Mouse (Mus musculus) layer of hippocampus, postnatal 14 days (tissue): Measurements from ENCODE around the gene Chga. TPM values are rescaled to one million over a fixed set of nuclear protein-coding genes. Genes with fewer than 3 reads are reported as not detected.

ENCODE experiments used
- DNase-seq, 2 experiments: peaks; one replicate each; pipeline ENCODE4 v3.0.0; 2021 to 2022; ENCODE audit warnings: low spot score in 2 of 2, mixed read lengths in 1 of 2
- total RNA-seq, 2 experiments: library from RNA; stranded (reverse); gene quantifications; 2 replicates each; pipeline ENCODE4 v1.2.3; 2021

The Chga gene
- total RNA-seq, 2 experiments from 2014 or later, result 151 to 154 TPM

DNA sequence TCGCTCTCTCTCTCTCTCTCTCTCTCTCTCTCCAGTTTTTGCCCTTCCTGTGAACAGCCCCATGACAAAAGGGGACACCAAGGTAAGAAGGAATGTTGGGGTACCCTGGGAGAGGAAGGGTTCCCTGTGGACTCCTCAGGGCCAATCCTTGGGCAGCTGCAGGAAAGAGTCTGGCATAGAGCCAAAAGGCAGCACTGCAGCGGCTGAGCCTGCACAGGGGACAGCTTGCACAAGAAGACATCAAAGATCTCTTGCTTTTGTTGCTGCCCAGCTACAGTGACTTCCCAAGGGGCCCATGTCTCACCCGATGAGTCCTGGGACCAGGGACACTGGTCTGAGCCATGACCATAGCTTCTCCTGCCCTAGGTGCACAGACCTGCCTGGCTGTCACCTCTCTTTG is 1.1 kb downstream of the Chga start:
- DNase-seq, result no peak

DNA sequence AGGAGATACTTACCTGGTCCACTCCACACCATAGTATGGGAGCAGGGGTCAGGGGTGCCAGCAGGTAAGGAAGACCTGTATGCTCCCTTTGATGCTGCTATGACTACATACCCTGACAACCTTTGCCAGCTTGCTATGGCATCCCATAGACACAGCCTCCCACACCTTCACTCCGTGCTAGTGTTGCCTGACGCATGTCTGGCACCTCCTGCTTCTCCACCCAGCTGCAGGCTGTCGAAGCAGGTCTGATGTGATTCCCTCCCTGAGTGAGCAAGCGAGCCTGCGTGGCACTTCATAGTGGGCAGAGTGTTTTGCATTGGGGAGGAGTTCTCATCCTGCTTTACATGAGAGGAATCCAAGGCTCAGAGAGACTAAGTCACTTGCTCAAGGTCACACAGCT is 2.6 kb downstream of the Chga start:
- DNase-seq, result no peak

DNA sequence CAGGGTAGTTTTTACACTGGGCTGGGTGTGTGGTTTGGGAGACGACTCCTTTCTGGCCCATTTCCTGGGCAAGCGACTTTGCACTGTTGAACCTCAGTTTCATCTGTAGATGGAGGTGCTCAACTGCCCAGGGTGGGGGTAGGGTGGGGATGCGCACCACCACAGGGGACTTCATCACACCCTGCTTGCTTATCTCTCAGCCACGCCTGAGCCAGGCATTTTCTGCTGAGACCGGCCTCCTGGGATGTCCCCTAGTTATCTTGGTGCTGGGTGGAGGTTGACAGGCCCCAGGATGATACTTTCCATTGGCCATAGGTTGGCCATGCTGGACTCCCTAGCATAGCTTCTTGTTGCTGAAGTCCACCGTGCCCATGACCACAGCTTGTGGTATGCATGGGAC is 10.3 kb downstream of the Chga start:
- DNase-seq, result no peak

DNA sequence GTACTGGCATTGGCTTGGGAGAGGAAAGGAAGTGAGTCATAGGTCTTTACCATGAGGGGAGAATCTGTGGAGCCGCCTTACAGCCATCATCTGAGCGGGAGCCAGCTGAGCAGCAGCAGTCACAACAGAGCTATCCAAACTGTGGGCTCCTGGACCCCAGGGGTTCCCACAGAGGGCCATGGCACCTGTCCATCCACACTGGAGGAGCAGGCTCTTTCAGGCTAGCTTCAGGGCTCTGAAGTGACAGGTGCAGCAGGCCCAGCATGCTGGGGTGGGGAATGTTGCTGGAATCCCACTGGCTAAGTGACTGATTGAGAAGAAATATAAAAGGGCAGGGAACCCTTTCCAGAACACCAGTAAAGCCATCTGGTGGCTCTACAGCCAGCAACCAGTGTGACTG is 12.2 kb downstream of the Chga start:
- no peak for DNase-seq

DNA sequence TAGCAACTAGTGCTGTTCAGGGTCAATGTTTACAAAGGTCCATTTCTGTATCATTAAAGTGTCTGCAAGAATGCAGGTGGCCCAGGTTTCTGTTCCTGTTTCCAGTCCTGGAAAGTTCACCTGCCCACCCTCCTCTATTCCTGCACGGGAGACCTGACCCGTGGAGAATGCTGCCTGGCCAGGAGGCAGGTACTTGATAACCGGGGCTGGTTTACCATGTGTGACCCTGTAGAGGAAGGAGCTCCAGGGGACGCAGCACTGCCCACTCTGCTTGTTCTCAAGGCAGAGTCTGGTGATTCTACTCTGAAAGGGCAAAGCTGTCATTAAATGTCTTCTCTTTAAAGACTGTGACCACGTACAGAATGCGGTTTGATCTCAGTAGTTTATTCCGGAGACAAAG is 13.4 kb downstream of the Chga start:
- no peak for DNase-seq

DNA sequence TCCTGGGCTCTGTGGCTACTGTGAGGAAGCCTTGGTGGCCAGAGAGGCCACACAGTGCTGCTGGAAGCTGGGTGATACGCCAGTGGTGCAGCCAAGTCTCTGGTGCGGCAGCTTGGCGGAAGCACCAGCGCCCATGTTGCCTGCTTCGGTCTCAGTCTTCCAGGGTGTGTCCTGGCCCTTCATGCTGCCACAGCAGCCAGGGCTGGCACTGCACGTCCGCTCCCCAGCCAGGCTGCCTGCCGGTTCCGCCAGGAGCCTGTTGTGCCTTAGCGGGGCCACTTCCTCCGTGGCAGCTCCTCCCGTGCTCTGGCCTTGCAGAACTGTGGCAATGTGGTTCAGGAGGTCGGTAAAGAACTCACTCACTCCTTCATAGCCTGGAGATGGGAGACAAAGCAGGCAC is 15.3 kb downstream of the Chga start:
- DNase-seq, result no peak

DNA sequence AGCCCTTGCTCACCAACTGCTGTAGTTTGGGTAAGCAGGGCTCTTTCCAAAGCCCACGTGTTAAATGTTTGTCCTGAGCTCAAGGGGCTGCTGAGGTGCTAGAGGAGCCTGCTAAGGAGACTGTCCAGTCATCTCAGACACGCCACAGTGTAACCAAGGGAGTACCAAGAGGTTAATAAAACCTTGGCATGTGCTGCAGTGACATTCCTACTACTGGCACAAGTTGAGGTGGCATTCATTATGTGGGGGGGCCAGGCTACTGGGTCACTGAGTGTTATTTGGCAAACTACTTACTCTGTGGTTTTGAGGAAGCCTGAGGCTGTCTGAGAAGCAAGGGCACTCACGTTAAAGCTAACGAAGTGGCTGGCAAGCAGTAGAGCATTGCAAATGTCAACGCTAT is 16.0 kb downstream of the Chga start:
- no peak for DNase-seq

DNA sequence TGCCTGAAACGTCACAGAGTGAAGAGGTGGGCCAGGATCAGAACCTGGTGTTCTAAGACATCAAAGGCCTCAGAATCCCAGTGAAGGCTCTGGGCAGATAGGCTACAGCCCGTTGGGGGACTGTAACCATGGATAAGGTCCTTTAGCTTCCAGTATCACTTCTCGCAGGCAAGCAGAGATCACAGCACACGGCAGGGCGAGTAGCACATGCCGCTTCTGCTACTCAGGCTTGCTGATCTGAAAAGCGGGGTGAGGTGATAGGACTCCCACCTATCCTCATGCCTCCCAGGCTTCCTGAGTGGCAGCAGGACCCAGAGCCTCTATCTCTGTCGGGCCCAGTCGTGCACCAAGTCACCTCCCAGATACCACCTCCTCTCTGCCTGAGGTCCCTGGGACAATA is 16.9 kb downstream of the Chga start:
- DNase-seq, result no peak

DNA sequence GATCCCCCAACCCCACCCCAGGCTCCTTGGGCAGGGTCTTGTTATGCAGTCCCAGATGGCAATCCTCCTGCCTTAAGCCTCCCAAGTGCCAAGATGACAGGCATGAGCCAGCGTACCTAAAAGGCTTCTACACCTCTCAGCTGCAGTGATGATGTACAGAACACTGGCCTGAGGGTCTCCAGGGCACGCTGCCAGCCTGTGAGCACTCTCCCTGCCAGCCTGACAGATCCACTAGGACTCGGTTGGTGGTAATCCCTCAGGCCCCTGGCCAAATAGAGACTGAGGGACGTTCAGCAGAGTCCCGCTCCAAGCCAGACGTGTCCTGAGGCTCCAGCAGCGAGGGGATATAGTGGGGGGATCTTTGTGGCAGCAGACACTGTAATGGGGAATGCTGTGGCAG is 18.3 kb downstream of the Chga start:
- DNase-seq, result no peak

DNA sequence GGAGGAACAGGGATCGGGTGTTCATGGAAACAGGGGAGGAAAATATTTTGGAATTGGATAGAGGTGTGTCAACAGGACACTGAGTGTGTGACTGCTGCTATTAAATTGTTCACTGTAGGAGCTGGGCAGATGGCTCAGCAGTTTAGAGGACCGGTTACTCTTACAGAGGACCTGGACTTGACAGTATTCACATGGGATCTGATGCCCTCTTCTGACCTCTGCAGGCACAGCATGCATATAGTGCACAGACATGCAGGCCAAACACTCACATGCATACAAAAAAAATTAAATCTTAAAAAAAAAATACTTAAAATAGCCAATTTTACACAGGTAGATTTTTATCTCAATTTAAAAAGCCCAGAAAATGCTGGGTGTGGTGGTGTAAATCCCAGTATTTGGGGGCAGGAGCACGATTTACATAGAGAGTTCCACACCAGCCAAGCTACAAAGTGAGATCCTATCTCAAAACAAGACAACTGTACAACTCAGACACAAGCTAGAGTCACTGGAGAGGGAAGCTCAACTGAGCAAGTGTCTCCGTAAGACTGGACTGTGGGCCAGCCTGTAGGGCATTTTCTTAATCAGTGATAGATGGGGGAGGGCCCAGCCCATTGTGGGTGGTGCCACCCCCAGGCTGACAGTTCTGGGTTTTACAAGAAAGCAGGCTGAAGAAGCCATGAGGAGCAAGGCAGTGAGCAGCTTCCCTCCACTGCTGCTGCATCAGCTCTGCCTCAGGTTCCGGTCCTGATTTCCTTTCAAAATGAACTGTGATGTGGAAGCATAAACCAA is 21.0 kb downstream of the Chga start:
- DNase-seq, result no peak

DNA sequence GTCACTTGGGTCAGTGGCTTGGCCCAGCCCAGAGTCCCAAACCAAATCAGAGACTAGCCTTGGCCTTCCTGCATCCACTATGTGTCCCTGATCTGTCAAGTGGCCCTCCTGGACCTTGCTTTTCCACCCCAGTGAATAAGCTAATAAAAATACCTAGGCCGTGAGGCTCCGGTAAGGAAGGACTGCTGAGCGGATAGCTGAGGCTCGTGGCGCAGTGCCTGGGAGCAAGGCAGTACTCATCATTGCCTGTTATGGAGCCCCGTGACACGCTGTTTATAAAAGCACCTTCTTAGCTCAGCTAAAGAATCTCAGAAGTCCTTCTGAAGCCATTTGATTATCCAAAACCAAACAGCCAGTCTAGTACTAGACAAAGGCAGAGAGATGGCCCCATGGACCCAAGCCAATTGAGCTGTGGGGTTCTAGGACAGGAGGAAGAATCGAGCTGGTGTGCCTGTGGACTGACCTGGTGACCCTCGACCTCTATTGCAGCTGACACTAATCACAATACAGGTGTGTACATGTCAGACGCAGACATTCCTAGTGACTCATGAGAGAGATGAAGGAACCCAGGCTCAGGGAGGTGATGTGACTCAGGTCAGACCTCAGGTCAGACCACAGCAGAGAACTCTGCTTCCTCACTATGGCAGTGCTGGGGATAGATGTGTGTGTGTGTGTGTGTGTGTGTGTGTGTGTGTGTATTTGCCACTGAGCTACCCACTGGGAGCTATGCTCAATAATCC is 22.1 kb downstream of the Chga start:
- no peak for DNase-seq

DNA sequence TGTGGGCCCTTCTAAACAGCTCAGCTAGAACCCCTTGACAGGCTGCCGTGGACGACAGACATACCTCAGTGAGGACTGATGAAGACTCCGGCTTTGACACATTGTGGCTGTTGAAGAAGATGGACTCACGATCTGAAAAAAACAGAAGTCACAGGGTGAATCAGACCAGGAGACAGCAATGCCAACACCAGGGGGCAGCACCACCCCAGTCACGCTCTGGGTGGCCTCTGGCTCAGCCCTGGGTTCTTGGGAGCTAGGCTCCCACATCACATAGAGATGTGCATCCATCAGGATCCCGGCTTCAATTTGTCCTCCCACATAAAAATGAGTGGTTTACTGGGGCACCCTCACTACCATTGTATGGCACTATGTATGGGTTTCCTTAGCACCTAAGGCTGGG is 24.3 kb downstream of the Chga start:
- peak; percentile 70 to 77 for DNase-seq

DNA sequence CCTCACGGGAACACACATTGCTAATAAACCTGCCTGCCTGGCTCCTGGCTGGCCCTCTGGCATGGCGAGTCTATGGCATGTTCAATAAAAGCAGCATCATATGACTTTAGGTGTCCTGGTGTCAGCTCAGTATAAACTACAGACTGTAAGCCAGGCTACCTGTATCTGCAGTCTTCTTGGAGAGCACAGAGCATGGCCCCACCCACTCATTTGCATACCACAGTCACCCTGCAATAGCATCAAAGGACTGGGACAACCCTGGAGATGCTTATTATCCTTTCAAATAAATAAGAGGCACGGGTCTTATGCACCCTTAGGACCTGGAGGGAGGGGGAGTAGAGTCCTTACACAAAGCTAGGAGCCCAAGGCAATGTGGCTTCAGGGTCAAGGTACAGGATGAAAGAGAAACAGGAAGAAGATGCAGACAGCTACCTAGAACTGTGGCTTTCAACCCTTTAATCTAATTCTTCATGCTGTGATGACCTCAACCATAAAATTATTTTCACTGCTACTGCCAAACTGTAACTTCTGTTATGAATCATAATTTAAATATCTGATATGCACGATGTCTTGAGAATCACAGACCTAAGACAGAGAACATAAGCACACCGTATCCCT is 26.9 kb downstream of the Chga start:
- no peak for DNase-seq

DNA sequence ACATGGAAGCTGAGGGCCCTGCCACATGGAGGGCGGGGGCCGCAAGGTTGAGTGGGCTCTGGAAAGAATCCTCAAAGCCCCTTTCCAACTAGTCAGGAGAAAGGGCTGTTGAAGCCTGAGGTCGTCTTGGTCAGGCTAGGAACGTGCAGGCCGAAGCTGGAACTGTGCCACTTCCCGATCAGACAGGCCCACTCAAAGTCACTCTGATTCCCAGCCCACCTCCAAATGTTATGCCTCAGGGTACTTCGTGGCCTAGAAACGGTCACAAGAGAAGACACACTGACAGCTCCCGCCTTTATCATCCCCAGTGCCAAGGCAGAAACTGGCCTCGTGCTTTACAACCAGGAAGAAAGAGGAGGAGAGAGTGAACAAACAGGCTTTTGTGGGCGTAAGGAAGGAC is 27.7 kb downstream of the Chga start:
- no peak for DNase-seq

DNA sequence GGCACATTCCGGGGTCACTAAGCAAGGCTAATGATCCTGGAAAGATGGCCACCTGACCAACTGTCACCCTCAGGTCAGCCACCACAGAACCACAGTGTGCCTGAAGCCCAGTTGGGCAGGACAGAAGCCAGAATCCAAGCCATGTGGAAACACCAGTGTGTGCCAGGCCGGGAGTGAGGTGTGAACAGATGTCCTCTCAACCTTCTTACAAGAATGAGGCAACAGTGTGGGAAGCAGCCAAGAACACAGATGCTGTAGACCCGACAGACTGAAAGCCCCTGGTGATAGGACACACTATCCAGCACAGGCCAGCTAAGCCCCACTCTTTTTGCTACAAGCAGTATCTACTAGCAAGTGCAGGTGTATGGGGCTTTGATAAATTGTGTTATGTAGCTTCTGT is 30.6 kb downstream of the Chga start:
- DNase-seq, result peak; percentile 31 to 55

DNA sequence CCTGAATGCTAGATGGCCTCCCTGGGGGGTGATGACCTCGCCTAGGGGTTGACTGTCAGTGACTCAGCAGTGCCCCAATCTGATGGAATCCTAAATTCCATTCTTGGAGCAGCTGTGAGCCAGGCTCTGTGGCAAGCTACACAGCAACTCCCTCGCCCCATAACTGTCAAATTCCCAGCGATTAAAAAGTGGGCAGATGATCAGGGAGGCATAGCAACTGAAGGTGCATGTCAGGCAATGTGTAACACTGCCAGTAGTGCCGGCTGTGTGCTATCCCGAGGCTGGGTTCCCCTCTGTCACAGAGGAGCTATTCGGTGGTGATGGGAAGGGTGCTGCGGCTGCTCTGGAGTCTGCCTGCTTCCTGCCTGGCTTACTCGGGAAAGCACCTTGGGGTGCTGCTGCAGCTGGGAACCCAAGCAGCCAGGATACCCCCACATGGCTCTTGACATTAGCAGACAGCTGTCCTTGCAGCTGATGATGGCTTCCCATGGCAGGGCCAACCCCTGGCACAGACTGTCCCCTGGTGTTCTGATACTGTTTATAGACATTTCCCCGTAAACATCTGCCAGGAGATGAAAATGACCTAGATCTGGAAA is 31.6 kb downstream of the Chga start:
- peak; percentile 60 to 79 for DNase-seq

DNA sequence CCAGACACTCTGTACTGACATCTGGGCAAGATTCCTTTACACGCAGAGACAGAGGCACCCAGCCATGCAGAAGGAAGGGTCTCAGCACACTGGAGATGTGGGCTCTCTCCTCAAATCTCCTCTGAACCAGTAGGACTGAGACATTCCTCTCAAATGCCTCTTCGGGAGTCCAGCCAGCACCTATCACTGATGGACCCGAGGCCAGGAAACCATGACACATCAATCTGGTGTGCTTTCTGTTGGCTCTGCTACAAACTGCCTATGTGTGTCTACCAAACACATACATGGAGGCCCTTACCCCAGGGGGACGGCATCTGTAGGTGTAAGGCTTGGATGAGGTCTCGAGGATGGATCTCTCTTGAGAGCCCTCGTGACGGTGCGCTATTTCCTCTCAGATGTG is 32.3 kb downstream of the Chga start:
- DNase-seq, result no peak

DNA sequence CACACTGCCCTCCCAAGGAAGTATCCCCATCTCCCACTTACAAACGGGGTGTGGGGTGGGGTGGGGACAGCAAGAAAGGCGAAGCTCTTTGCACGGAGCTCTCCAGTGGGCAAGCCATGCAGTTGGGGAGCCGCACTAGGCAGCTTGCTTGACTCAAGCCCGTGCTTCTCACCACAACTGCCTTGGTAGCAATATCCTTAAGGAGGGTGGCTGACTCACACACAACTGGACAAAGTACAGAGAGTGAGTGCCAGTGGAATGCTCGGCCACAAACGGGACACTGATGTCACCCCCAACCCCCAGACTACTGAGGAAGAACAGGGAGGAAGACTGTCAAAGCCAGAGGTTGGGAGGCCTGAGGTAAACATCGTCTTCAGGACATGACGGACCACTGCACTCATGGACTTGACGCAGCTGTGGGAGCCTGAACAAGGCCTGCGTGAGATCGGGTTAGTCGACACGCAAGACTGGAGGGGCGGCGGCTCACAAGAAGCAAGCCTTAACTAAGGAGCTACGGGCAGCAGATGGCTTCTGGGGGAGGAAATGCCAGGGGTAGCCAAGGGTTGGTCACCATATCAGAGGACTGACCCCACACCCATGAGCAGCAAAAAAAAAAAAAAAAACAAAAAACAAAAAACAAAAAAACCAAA is 36.1 kb downstream of the Chga start:
- DNase-seq, result no peak

DNA sequence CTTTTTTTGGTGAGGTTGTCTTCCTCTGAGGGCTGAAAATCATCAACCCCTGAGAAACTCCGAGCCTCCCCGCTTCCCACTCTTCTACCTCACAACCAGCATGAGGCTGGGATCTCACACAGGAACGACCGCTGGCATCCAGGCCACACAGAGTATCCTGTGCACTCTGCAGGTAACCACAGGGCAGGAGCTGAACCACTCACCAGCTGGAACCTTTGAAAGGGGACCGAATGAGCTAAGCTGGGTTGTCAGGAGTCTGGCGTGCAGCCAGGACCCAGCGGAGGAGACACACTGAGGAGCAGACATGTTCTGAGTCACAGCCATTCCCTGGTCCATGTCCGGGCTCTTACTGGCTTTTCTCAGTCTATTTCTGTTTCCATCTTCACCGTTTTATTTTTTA is 38.9 kb downstream of the Chga start:
- no peak for DNase-seq

DNA sequence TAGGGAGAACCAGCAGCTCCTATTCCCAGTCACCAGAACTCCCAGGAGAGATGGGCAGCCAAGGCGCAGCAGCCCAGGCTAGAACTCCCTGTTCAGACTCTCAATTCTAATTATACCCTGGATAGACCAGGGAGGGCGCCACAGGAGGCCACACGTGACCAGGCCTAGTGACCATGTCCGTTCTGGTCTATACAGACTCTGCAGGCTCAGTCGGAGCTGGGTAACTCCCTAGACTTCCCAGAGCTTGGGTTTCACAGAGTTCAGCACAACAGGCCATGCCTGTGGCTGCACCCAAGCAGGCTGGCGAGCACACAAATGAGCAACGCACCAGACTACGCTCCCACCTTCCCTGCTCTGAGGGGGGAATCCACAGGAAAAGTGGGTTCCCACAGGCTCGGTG is 39.9 kb downstream of the Chga start:
- DNase-seq, result no peak

DNA sequence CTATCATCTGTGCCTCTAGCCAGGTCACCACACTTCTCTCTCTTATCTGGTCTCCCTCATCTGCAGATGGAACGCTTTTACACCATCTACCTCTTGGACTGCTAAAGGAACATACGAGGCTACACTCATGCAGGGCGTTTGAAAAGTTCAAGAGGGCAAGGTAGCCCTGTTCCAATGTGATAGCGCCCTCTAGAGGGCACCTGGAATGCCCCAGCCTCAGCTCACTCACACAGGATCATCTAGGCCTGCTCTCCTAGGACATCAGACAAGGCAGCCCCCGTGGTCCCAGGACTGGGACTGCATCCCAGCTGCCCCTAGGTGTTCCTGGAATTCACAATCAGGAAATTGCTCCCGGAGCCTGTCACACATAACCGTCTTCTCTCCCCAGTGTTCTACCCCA is 41.6 kb downstream of the Chga start:
- DNase-seq, result no peak

DNA sequence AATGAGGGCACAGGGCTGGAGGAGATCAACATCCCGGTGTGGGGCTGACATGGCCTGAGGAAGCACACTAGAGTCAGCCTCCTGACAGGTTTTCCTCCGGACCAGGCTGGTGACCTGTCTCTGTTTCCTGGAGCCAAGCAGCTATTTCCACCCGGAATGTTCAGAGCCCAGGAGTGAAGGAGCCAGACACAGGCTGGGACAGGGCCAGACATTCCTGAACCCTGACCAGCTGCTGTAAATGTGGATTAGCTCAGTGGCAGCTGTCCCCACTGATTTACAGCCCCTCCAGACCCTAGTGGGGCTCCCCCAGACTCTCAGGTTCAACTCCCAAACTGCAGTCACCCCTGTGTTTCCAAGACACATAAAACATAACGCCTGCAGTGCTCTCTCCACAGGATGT is 42.7 kb downstream of the Chga start:
- DNase-seq, result no peak
